Mouse (Mus musculus) C2C12 (cell line): ENCODE results near the gene Zfp575. TPM values are rescaled to one million over a fixed set of nuclear protein-coding genes. Genes with fewer than 3 reads are reported as not detected.

Source experiments
- H3K27me3 ChIP-seq: one replicate; pipeline ENCODE4 v1.6.1; 2011; ENCODE audit not compliant: control insufficient read depth, insufficient read depth, insufficient read length
- H3K36me3 ChIP-seq: one replicate; pipeline ENCODE4 v1.6.1; 2011; ENCODE audit not compliant: control insufficient read depth, insufficient read depth
- H3K4me3 ChIP-seq: one replicate; pipeline ENCODE4 v1.5.1; 2011; ENCODE audit warnings: mild to moderate bottlenecking, control low read depth; ENCODE audit not compliant: poor library complexity, insufficient read depth, severe bottlenecking
- H3K79me2 ChIP-seq: one replicate; pipeline ENCODE4 v1.6.1; 2011; ENCODE audit not compliant: control insufficient read depth, insufficient read depth
- H3K79me3 ChIP-seq: one replicate; pipeline ENCODE4 v1.6.1; 2011; ENCODE audit warnings: low read depth, control low read depth
- H3ac ChIP-seq: one replicate; pipeline ENCODE3; 2011; ENCODE audit warnings: low read depth; ENCODE audit not compliant: control insufficient read depth, insufficient read length
- CEBPB ChIP-seq: IDR thresholded peaks from one replicate; pipeline ENCODE4 v1.6.1; 2011; ENCODE audit warnings: low read depth, mild to moderate bottlenecking, control low read depth, moderate library complexity
- CTCF ChIP-seq: IDR thresholded peaks from one replicate; pipeline ENCODE4 v1.5.1; 2011; ENCODE audit not compliant: control insufficient read depth, insufficient read depth, insufficient read length
- FOSL1 ChIP-seq: IDR thresholded peaks from one replicate; pipeline ENCODE4 v1.8.0; 2011; ENCODE audit warnings: mild to moderate bottlenecking, low read length; ENCODE audit not compliant: poor library complexity, insufficient read depth, severe bottlenecking
- MAX ChIP-seq: IDR thresholded peaks from one replicate; pipeline ENCODE4 v1.6.1; 2011; ENCODE audit warnings: mild to moderate bottlenecking, control low read depth
- MYOD1 ChIP-seq: IDR thresholded peaks from one replicate; pipeline ENCODE4 v1.6.1; 2011; ENCODE audit warnings: low read depth; ENCODE audit not compliant: control insufficient read depth, insufficient read length
- MYOG ChIP-seq: IDR thresholded peaks from one replicate; pipeline ENCODE4 v1.6.1; 2011; ENCODE audit not compliant: control insufficient read depth, insufficient read length; ENCODE audit errors: extremely low read depth
- USF1 ChIP-seq: IDR thresholded peaks from one replicate; pipeline ENCODE4 v1.6.1; 2011; ENCODE audit warnings: low read depth, mild to moderate bottlenecking, control low read depth, moderate library complexity
- polyA plus RNA-seq: library from polyadenylated mRNA; unstranded; fragments of >200 nt; fragmentation: generic; extraction: Trizol; gene quantifications from one replicate; pipeline ENCODE4 v1.2.1, GENCODE M21; 2012; ENCODE audit warnings: missing spikeins

The Zfp575 gene
- polyA plus RNA-seq, 1 experiment = 0.35 TPM

DNA sequence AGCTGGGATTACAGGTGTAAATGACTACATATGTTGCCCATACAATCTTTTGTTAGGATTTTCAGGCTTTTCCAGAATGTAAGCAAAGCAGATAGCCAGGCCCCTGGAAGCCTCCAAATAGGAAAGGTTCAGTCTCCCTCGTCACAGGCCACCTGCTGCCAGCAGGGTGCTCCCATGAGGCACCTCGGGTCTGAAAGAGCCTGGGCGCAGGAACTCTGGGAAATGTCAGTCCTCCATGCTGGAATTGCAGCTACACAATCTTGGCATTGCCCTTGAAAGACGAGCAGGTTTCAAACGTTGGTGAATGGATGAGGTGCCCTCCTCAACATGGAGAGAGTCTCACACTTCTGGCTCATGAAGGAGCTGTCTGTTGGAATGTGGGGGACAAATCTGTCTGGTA, 49.3 kb downstream of the Zfp575 start:
- H3K36me3 ChIP-seq = no peaks in the 10 kb centered on the region
- H3K79me3 ChIP-seq = no peaks in the 10 kb centered on the region
- H3ac ChIP-seq = no peak overlapping the region
- no peaks in the 10 kb centered on the region for H3K79me2 ChIP-seq
- no peaks in the 10 kb centered on the region for H3K27me3 ChIP-seq
- no peak overlapping the region for H3K4me3 ChIP-seq
- no peak for TF ChIP-seq FOSL1
- no peak for TF ChIP-seq CTCF
- no peak for TF ChIP-seq MAX
- no peak for TF ChIP-seq MYOG
- TF ChIP-seq USF1 = no peak
- no peak for TF ChIP-seq MYOD1
- TF ChIP-seq CEBPB = no peak

GRCm38 (mm10) chr7:24537591-24537990, 49.9 kb downstream of the Zfp575 start:
- Histone ChIP-seq H3K36me3 (no peaks in the 10 kb centered on the region), H3K79me3 (no peaks in the 10 kb centered on the region), H3K79me2 (no peaks in the 10 kb centered on the region), H3K4me3 (no peak overlapping the region), H3ac (no peak overlapping the region), H3K27me3 (no peaks in the 10 kb centered on the region)
- no peak for TF ChIP-seq MAX
- no peak for TF ChIP-seq CEBPB
- TF ChIP-seq CTCF = no peak
- TF ChIP-seq MYOD1 = no peak
- no peak for TF ChIP-seq FOSL1
- no peak for TF ChIP-seq USF1
- no peak for TF ChIP-seq MYOG

DNA sequence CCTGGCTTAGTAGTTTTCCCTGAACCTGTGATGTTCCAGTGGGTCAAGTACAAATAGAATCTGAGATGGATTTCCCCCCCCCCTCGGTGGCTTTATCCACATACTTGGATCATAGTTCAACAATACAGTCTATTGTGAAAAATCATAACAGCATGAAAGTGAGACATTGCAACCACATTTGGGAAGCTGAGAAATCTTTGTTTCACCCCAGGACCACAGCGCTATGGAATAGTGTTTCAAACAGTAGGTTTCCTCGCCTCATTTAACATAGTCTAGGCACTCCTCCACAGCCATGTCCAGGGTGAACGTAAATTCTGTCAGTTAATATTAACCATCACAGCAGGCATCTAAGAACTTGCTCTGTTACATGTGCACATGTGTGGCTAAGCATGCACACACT, 50.4 kb downstream of the Zfp575 start:
- Histone ChIP-seq H3K79me2 (no peaks in the 10 kb centered on the region), H3K4me3 (no peak overlapping the region), H3K79me3 (no peaks in the 10 kb centered on the region), H3K36me3 (no peaks in the 10 kb centered on the region), H3ac (no peak overlapping the region), H3K27me3 (no peaks in the 10 kb centered on the region)
- TF ChIP-seq MYOD1 (no peak), FOSL1 (no peak), CEBPB (no peak), USF1 (no peak), MAX (no peak), MYOG (no peak), CTCF (no peak)

DNA sequence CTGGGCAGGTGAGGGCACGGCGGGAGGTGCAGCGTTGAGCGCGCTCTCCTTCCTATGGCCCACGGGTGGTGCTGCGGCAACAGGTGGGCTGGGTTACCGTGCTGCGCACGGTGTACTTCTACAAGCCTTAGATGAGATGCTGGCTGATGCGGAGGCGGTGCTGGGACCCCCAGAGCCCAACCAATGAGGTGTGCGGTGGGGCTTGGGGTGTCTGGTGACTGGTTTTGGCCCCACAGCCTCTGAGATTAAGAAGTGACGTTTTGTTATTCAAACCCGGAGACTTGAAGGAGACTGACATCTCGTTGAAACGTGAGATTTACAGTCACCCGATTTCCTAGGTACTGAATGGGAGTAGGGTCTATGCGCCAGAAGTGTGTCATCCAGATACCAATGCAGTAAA, 53.1 kb downstream of the Zfp575 start:
- Histone ChIP-seq H3K4me3 (no peak overlapping the region), H3ac (no peak overlapping the region), H3K79me3 (no peaks in the 10 kb centered on the region), H3K27me3 (no peaks in the 10 kb centered on the region), H3K36me3 (no peaks in the 10 kb centered on the region), H3K79me2 (peaks cover 5% of the 10 kb centered on the region)
- TF ChIP-seq FOSL1 (no peak), CEBPB (no peak), MYOG (no peak), MAX (no peak), USF1 (no peak), CTCF (no peak), MYOD1 (no peak)

Other genes with a start within 250 kb of the Zfp575 start
- not detected for gene Lypd5, start 238.4 kb downstream of the Zfp575 start, polyA plus RNA-seq
- 82.2 TPM for gene Kcnn4, start 217.4 kb downstream of the Zfp575 start, polyA plus RNA-seq
- 21.8 TPM for gene Smg9, start 188.0 kb downstream of the Zfp575 start, polyA plus RNA-seq
- 0.33 TPM for gene Irgc1, start 135.3 kb downstream of the Zfp575 start, polyA plus RNA-seq
- 191 TPM for gene Plaur, start 125.2 kb downstream of the Zfp575 start, polyA plus RNA-seq
- gene Cadm4, start 105.6 kb downstream of the Zfp575 start, polyA plus RNA-seq = 160 TPM
- 53.8 TPM for gene Zfp428, start 80.6 kb downstream of the Zfp575 start, polyA plus RNA-seq
- 0.16 TPM for gene AC161166.1, start 75.2 kb downstream of the Zfp575 start, polyA plus RNA-seq
- 7.9 TPM for gene Irgq, start 57.0 kb downstream of the Zfp575 start, polyA plus RNA-seq
- 0.23 TPM for gene Pinlyp, start 41.5 kb downstream of the Zfp575 start, polyA plus RNA-seq
- gene Xrcc1, start 41.4 kb downstream of the Zfp575 start, polyA plus RNA-seq = 57.4 TPM
- 48.0 TPM for gene Ethe1, start 98 bp downstream of the Zfp575 start, polyA plus RNA-seq
- gene Phldb3, start 23.1 kb upstream of the Zfp575 start, polyA plus RNA-seq = 4.1 TPM
- not detected for gene Lypd3, start 48.9 kb upstream of the Zfp575 start, polyA plus RNA-seq
- not detected for gene Tex101, start 89.0 kb upstream of the Zfp575 start, polyA plus RNA-seq
- not detected for gene BC049730, start 121.6 kb upstream of the Zfp575 start, polyA plus RNA-seq
- gene Gm4763, start 139.3 kb upstream of the Zfp575 start, polyA plus RNA-seq = not detected
- not detected for gene Cd177, start 172.7 kb upstream of the Zfp575 start, polyA plus RNA-seq
- 0.04 TPM for gene Ceacam10, start 189.6 kb upstream of the Zfp575 start, polyA plus RNA-seq